Mouse (Mus musculus): ENCODE measurements around the gene Glul. TPM values are rescaled to one million over a fixed set of nuclear protein-coding genes. Genes with fewer than 3 reads are reported as not detected.

The Glul gene
- polyA plus RNA-seq, 1 experiment: 2,150 TPM

Other genes with a start within 250 kb of the Glul start
- gene Rgs8, start 246.9 kb upstream of the Glul start, polyA plus RNA-seq (2012; rRNA removed): 32.9 and 38.2 TPM in 2 replicates
- 9.4 and 11.2 TPM in 2 replicates for gene Rgs16, start 159.6 kb upstream of the Glul start, polyA plus RNA-seq (2012; rRNA removed)
- 18.4 and 21.6 TPM in 2 replicates for gene Rnasel, start 150.5 kb upstream of the Glul start, polyA plus RNA-seq (2012; rRNA removed)
- 3.7 and 4.1 TPM in 2 replicates for gene Rgsl1, start 55.8 kb upstream of the Glul start, polyA plus RNA-seq (2012; rRNA removed)
- 0.04 TPM in 1 of 2 replicates, not detected in the other for gene Teddm1b, start 25.6 kb upstream of the Glul start, polyA plus RNA-seq (2012; rRNA removed)
- gene Teddm1a, start 8.2 kb upstream of the Glul start, polyA plus RNA-seq (2012; rRNA removed): 0.06 TPM in 1 of 2 replicates, not detected in the other
- gene Teddm2, start 284 bp downstream of the Glul start, polyA plus RNA-seq (2012; rRNA removed): 3.1 and 3.4 TPM in 2 replicates

Measured in frontal cortex, adult 2 months (tissue).